Mouse (Mus musculus) G1E-ER4 (cell line): ENCODE measurements at regions not wholly inside any gene's neighbourhood (a gene's known extent, or its start where the extent isn't known, plus 50 kb on each side); places are given as distances from the start of the nearest gene placed in this dataset.

Experiments used
- GATA1 ChIP-seq: IDR thresholded peaks from one replicate; pipeline ENCODE4 v1.8.0; 2012; ENCODE audit warnings: low read length, inconsistent platforms

DNA sequence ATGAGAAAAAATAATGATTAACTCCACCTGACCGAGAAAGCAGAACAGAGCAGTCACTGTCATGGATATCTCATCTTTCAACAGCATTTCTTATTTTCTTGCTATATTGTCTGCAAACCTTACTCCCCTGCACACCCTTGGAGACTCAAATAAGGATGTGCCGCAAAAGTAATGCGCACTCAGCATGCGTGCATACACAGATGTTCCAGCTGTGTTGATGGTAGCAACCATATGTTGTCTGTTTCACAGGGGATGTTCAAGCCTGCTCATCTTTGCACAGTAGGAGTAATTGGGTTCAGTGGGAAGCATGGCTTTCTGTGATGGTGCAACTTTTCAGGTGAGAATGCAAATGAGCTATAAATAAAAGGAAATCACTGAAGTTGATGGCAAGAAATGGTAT is 1182.9 kb upstream of the Manea start:
- no peak for TF ChIP-seq GATA1

DNA sequence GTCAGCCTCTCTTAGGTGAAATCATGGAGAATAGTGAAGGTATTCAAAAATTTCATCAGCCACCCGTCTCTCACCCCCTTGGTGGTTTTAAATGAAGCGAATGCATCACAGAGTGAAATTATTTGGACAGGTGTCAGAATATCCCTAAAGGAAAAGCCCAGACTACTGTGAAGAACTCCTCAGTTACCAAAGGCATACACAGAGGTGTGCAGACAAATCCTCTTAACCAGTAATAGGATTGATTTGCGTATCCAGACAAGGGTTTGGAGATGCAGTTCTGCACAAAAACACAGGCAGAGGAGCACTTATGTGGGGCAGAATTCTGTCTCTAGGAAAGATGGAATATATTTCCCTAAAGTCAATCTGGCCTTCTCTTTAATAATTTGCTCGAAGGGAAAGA is 1173.6 kb upstream of the Manea start:
- TF ChIP-seq GATA1: no peak

DNA sequence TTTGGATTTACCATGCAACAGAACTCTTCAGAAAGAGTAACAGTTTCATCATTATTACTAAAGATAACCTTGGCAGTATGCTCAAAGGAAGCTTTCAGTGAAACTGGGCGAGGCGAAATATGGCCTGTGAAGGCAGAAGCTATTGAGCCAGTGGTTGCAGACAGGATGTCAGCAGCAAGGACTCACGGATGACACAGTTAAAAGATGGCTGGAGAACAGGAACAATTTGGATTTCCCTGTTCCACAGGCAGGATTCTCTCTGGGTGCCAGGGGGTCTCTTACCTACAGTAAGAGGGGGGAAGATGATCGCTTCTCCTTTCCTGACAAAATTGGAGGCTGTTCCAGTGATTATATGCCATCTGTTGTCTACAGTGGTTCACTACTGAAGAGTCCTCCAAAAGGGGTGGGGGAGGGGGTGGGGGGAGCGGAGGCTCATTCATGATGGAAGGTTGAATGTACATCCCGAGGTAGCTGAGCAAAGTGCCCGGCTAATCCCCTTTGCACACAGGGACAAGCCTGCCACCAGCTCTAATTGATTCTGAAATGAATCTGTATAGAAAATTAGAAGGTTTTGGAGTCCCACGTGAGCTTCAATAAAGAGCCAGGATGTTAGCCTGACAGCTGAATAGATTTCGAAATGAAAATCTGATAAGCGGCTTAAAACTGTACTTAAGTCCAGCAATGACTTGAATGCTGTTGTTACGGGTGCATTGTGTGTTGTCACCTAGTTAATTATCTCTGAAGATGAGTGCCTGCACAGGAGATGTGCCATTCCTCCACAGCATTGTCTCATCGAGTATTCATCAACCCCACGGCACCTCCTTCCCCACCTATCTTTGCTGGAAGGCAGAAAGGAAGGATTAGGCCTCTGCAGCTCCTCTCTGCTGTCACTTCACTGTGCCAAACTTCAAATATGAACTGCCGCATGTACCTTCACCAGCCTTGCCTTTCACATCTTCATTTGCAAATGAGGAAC is 1158.4 kb upstream of the Manea start:
- TF ChIP-seq GATA1: no peak

DNA sequence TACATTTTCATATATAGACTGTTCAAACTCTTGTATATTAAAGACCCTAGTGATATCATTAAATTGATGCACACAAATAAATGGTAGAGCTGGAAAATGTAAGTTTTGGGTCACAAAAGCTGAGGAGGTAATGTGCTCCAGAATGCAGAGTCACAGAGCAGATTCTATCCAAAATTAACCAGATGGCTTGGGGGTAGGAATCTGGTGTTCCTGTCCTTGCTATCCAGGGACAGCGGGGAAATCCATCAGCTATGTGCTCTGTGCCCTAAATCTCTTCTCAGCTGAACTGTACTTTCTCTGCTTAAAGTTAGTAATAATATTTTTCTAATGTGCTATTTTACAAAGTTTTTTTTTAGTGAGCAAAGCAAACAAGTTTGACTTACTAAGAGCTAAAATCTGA is 1151.2 kb upstream of the Manea start:
- no peak for TF ChIP-seq GATA1

DNA sequence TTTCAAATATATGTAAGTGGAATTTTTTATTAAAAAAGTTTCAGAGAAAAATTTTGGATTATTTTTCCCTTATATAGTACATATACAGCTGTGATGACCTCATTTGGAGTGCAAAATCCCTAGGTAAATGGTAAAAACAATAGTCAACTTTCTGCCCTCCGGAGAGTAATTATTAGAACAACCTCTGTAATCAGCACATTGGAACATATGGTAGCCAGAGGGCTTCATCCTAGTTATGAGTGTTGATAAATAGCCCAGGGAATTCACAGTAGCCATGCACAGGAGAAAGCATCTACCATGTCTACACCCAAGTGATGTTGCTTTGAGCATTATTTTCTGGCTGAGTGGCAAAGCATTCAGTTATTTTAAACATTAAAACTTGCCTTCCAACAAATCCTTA is 1150.6 kb upstream of the Manea start:
- TF ChIP-seq GATA1: no peak

DNA sequence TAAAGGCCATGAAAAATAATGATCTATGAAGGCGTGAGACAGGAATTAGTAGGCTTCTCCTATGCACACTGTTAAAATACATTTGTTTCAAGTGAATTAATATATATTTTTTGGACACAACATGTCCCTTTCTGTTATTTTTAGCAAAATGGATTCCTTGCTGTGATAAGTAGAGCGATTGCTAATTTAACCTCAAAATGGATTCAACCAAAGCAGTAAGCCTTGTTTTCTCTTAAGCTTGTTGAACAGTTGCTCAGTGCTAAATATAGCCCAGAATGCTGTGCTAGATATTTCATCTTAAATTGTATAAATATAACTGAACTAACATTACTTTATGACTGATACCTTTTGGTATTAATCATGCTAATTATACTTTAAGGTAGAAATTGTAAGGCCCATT is 1144.6 kb upstream of the Manea start:
- no peak for TF ChIP-seq GATA1

DNA sequence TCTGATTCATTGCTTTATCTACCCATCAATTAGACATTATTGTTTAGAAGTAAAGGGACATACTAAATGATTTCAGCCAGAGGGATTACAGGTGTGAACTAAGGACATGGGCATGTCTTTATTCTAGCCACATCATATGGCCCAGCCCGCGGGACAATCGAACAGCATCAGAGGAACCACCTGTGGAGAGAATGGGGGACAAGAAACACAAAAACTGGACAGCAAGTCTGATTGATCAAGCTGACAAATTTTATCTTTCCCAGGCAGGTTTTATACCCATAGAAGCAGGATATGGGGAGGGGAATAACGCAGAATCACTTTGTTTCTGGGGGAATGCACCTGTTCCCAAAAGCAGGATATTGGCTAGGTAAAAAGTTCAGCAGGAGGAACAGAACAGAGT is 1103.2 kb upstream of the Manea start:
- no peak for TF ChIP-seq GATA1

- no peak for TF ChIP-seq GATA1
Observed at GRCm38 (mm10) chr4:27446310-27446709, 1099.6 kb upstream of the Manea start.

- TF ChIP-seq GATA1: no peak
Observed at GRCm38 (mm10) chr4:27429210-27429789, 1082.6 kb upstream of the Manea start.

DNA sequence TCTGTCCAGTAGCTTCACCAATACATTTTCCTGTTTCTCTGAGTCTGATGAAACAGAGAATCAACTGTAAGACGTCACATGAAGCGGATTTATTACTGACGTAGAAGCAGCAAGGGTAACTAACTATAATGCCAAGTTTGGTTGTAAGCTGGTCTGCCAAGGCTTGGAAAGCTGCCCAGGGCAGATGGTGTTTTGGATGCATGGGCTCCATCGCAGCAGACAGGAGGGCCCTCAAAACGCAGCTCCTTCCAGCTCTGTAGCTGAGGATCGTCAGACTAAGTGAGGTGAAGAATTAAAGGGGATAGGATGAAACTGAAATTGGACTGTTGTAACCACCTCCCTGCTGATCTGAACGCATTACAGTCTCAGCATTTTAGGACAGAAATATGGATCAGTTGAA is 1079.2 kb upstream of the Manea start:
- TF ChIP-seq GATA1: no peak

DNA sequence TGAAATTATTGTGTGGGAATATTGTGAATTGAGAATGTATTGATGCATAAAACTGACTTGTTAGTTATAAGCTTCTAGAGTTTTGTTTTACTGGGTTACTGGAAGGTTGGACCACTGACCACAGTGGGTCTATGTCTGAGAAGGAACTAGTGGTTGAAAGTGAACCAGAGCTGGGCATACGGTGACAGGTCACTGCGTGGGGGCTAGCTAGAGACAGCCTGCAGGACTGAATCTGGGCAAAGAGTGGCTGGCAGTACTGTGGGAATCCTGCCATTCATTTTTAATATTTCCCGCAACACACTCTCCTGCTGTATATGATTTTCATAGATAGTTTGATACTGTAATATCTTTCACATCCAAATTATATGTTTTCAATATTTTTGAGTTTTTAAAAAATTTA is 1077.2 kb upstream of the Manea start:
- no peak for TF ChIP-seq GATA1

GRCm38 (mm10) chr4:27418517-27418916 is 1071.8 kb upstream of the Manea start:
- TF ChIP-seq GATA1: no peak

DNA sequence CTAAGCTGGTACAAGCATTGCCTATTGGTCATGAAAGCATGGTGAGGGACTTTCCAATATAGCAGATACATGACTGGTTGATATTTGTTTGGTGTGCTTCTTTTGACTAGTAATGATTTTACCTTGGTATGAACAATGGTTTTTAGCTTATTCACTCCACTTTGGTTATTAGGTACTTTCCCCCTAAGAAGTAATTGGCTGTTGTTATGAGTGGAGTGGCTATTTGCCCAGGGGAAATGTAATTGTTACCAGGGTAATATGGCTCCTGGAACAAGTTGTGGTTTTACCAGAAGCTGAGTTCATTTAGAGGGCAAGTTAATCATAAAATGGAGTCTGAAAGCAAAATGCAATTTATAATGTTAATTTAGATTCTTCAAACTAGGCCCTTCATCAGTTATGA is 1000.2 kb upstream of the Manea start:
- no peak for TF ChIP-seq GATA1

- peak; percentile 80 for TF ChIP-seq GATA1
Observed at GRCm38 (mm10) chr4:27333279-27333678, 986.6 kb upstream of the Manea start.
